Mouse (Mus musculus) layer of hippocampus, adult 9-10 months (tissue): Measurements from ENCODE around the gene Mtfr1l.
A peak's percentile ranks its signal among the peaks of the same experiment; 100 is the strongest.

Source experiments
- DNase-seq: peaks from one replicate; pipeline ENCODE4 v3.0.0; 2022; ENCODE audit warnings: low spot score

The Mtfr1l gene

GRCm38 (mm10) chr4:134557626-134558249 lies 22.6 kb upstream of the Mtfr1l start:
- DNase-seq: no peak

GRCm38 (mm10) chr4:134555956-134556580 lies 20.9 kb upstream of the Mtfr1l start:
- no peak for DNase-seq

GRCm38 (mm10) chr4:134553631-134554030 lies 18.4 kb upstream of the Mtfr1l start:
- no peak for DNase-seq

- no peak for DNase-seq
Observed at GRCm38 (mm10) chr4:134551494-134552316, 16.5 kb upstream of the Mtfr1l start, which contains the start of gene Selenon. TSS of gene Selenon (minus strand) at chr4:134552166.

- DNase-seq: no peak
Observed at GRCm38 (mm10) chr4:134549899-134550298, 14.7 kb upstream of the Mtfr1l start.

GRCm38 (mm10) chr4:134548169-134548938 lies 13.2 kb upstream of the Mtfr1l start:
- DNase-seq: no peak

GRCm38 (mm10) chr4:134546814-134547705 lies 11.9 kb upstream of the Mtfr1l start:
- no peak for DNase-seq

- peak; percentile 95 for DNase-seq
Observed at GRCm38 (mm10) chr4:134543261-134543660, 8.1 kb upstream of the Mtfr1l start.

GRCm38 (mm10) chr4:134542726-134543125 lies 7.5 kb upstream of the Mtfr1l start:
- no peak for DNase-seq

- DNase-seq: no peak
Observed at GRCm38 (mm10) chr4:134538997-134539580, 3.9 kb upstream of the Mtfr1l start.

GRCm38 (mm10) chr4:134535787-134536151 lies 582 bp upstream of the Mtfr1l start:
- DNase-seq: no peak

- DNase-seq: no peak
Observed at GRCm38 (mm10) chr4:134534124-134534886, 882 bp downstream of the Mtfr1l start.

- no peak for DNase-seq
Observed at GRCm38 (mm10) chr4:134533421-134533820, 1.8 kb downstream of the Mtfr1l start.

- DNase-seq: no peak
Observed at GRCm38 (mm10) chr4:134532928-134533327, 2.3 kb downstream of the Mtfr1l start.

- DNase-seq: no peak
Observed at GRCm38 (mm10) chr4:134526220-134526619, 9.0 kb downstream of the Mtfr1l start.

GRCm38 (mm10) chr4:134525806-134526205 lies 9.4 kb downstream of the Mtfr1l start:
- DNase-seq: no peak

- DNase-seq: no peak
Observed at GRCm38 (mm10) chr4:134523447-134523846, 11.7 kb downstream of the Mtfr1l start.

GRCm38 (mm10) chr4:134519281-134519680 lies 15.9 kb downstream of the Mtfr1l start:
- no peak for DNase-seq

GRCm38 (mm10) chr4:134518541-134518940 lies 16.6 kb downstream of the Mtfr1l start:
- DNase-seq: no peak

GRCm38 (mm10) chr4:134517719-134518118 lies 17.5 kb downstream of the Mtfr1l start:
- DNase-seq: no peak
